Mouse (Mus musculus) liver, postnatal 0 days (tissue): ENCODE results near the gene Vdac1. TPM values are rescaled to one million over a fixed set of nuclear protein-coding genes. Genes with fewer than 3 reads are reported as not detected.

Experiments used
- ATAC-seq: fragments of 200-750 bp; cut with Nextera tagmentation; 2 replicates; pipeline ENCODE4 v1.8.0; 2017; ENCODE audit warnings: mild to moderate bottlenecking, moderate library complexity
- DNase-seq: peaks from one replicate; pipeline ENCODE4 v3.0.0-alpha.2; 2016
- H3K27ac ChIP-seq: fragments of 300-500 bp; sonication (generic); 2 replicates; pipeline ENCODE4 v1.5.1; 2014; ENCODE audit warnings: antibody characterized with exemption, moderate library complexity, mild to moderate bottlenecking, low read depth
- H3K27me3 ChIP-seq: fragments of 300-500 bp; sonication (generic); 2 replicates; pipeline ENCODE4 v1.6.1; 2014; ENCODE audit warnings: low read length, control low read depth, mixed read lengths; ENCODE audit not compliant: insufficient read depth
- H3K36me3 ChIP-seq: fragments of 300-500 bp; sonication (generic); replicated peaks from 2 replicates; pipeline ENCODE4 v1.6.1; 2014; ENCODE audit warnings: mild to moderate bottlenecking, control low read depth, low read length, moderate library complexity, mixed read lengths; ENCODE audit not compliant: insufficient read depth
- H3K4me1 ChIP-seq: fragments of 300-500 bp; sonication (generic); 2 replicates; pipeline ENCODE4 v1.6.1; 2014; ENCODE audit warnings: antibody characterized with exemption, mild to moderate bottlenecking, control low read depth; ENCODE audit not compliant: insufficient read depth
- H3K4me2 ChIP-seq: fragments of 300-500 bp; sonication (generic); 2 replicates; pipeline ENCODE4 v1.6.1; 2014; ENCODE audit warnings: low read depth, mild to moderate bottlenecking, low read length, moderate library complexity, mixed read lengths
- H3K4me3 ChIP-seq: fragments of 300-500 bp; sonication (generic); 2 replicates; pipeline ENCODE4 v1.5.1; 2014; ENCODE audit warnings: low read depth, low read length
- H3K9ac ChIP-seq: fragments of 300-500 bp; sonication (generic); replicated peaks from 2 replicates; pipeline ENCODE4 v1.6.1; 2014; ENCODE audit warnings: mild to moderate bottlenecking, moderate library complexity
- H3K9me3 ChIP-seq: fragments of 300-500 bp; sonication (generic); 2 replicates; pipeline ENCODE4 v1.6.1; 2016; ENCODE audit warnings: mild to moderate bottlenecking, control low read depth, low read length, mixed read lengths
- CTCF ChIP-seq: sonication (generic); IDR thresholded peaks from 2 replicates; pipeline ENCODE4 v1.5.1; 2016; ENCODE audit warnings: antibody characterized with exemption, low read depth
- EP300 ChIP-seq: IDR thresholded peaks from 2 replicates; pipeline ENCODE4 v1.6.1; 2016; ENCODE audit warnings: antibody characterized with exemption, low read depth, mild to moderate bottlenecking
- WGBS: fragments of 180-500 bp; shearing (Covaris S2); extraction: QIAGEN DNeasy Blood & Tissue Kit; methylation state at CpG from one replicate; pipeline ENCODE4 v1.1.7; 2014; ENCODE audit not compliant: insufficient replicate concordance; 5-methylcytosine and 5-hydroxymethylcytosine counted together
- polyA plus RNA-seq: library from polyadenylated mRNA; unstranded; fragments of >200 nt; fragmentation: Nextera tagmentation; extraction: Ambion mirVana; gene quantifications from 2 replicates; pipeline ENCODE4 v1.2.1, GENCODE M21; 2015

Gene Vdac1
- polyA plus RNA-seq, 1 experiment from 2014 or later: 101 TPM

- no peak overlapping the region for H3K4me2 ChIP-seq
- no peaks in the 10 kb centered on the region for H3K4me1 ChIP-seq
- H3K27me3 ChIP-seq: no peaks in the 10 kb centered on the region
- no peak for DNase-seq
- no peaks in the 10 kb centered on the region for H3K9me3 ChIP-seq
- no peak overlapping the region for H3K9ac ChIP-seq
- no peak overlapping the region for H3K4me3 ChIP-seq
- H3K36me3 ChIP-seq: no peaks in the 10 kb centered on the region
- 70% methylated on average over 5 of the region's 5 CpGs for WGBS
- no peak overlapping the region for H3K27ac ChIP-seq
- ATAC-seq: no peak
- TF ChIP-seq CTCF: no peak
- no peak for TF ChIP-seq EP300
Measured at GRCm38 (mm10) chr11:52432148-52432547, 71.5 kb downstream of the Vdac1 start.

GRCm38 (mm10) chr11:52433076-52433796 is 72.6 kb downstream of the Vdac1 start:
- H3K4me1 ChIP-seq: no peaks in the 10 kb centered on the region
- 76% methylated on average over 8 of the region's 8 CpGs for WGBS
- no peaks in the 10 kb centered on the region for H3K36me3 ChIP-seq
- no peak overlapping the region for H3K4me3 ChIP-seq
- DNase-seq: no peak
- no peak overlapping the region for H3K27ac ChIP-seq
- H3K9ac ChIP-seq: no peak overlapping the region
- ATAC-seq: no peak
- no peak overlapping the region for H3K4me2 ChIP-seq
- no peak for TF ChIP-seq EP300
- TF ChIP-seq CTCF: no peak
- H3K9me3 ChIP-seq: no peaks in the 10 kb centered on the region
- H3K27me3 ChIP-seq: 0 out of 2 replicates have a peak, but pooled peaks cover 2% of the 10 kb centered on the region

GRCm38 (mm10) chr11:52433797-52434195 is 73.1 kb downstream of the Vdac1 start:
- Histone ChIP-seq H3K36me3 (no peaks in the 10 kb centered on the region), H3K4me1 (no peaks in the 10 kb centered on the region), H3K4me3 (no peak overlapping the region), H3K4me2 (no peak overlapping the region), H3K27ac (no peak overlapping the region), H3K9me3 (no peaks in the 10 kb centered on the region), H3K27me3 (0 out of 2 replicates have a peak, but pooled peaks cover 2% of the 10 kb centered on the region), H3K9ac (no peak overlapping the region)
- DNase-seq (no peak), ATAC-seq (no peak)
- TF ChIP-seq EP300: no peak
- no peak for TF ChIP-seq CTCF
- WGBS: 62% methylated on average over 2 of the region's 2 CpGs

- Histone ChIP-seq H3K27ac (no peak overlapping the region), H3K4me1 (no peaks in the 10 kb centered on the region), H3K4me3 (no peak overlapping the region), H3K36me3 (no peaks in the 10 kb centered on the region), H3K9me3 (no peaks in the 10 kb centered on the region), H3K27me3 (0 out of 2 replicates have a peak, but pooled peaks cover 2% of the 10 kb centered on the region), H3K9ac (no peak overlapping the region), H3K4me2 (no peak overlapping the region)
- ATAC-seq (no peak), DNase-seq (no peak)
- TF ChIP-seq CTCF (no peak), EP300 (no peak)
- 72% methylated on average over 5 of the region's 5 CpGs for WGBS
Measured at GRCm38 (mm10) chr11:52435466-52435865, 74.8 kb downstream of the Vdac1 start.

- H3K27me3 ChIP-seq: 0 out of 2 replicates have a peak, but pooled peaks cover 2% of the 10 kb centered on the region
- no peak overlapping the region for H3K9ac ChIP-seq
- no peaks in the 10 kb centered on the region for H3K36me3 ChIP-seq
- H3K27ac ChIP-seq: no peak overlapping the region
- ATAC-seq: no peak
- H3K4me3 ChIP-seq: no peak overlapping the region
- no peak overlapping the region for H3K4me2 ChIP-seq
- no peaks in the 10 kb centered on the region for H3K4me1 ChIP-seq
- DNase-seq: peak; percentile 18
- TF ChIP-seq CTCF (no peak), EP300 (no peak)
- 27% methylated on average over 10 of the region's 10 CpGs for WGBS
- H3K9me3 ChIP-seq: no peaks in the 10 kb centered on the region
Measured at GRCm38 (mm10) chr11:52437123-52437522, 76.5 kb downstream of the Vdac1 start.

Other genes starting within 250 kb of the Vdac1 start
- not detected in 2 replicates for gene Olfr1373, start 215.3 kb upstream of the Vdac1 start, polyA plus RNA-seq
- gene Olfr1371, start 146.9 kb upstream of the Vdac1 start, polyA plus RNA-seq: not detected in 2 replicates
- 289 and 296 TPM in 2 replicates for gene Skp1a, start 128.9 kb upstream of the Vdac1 start, polyA plus RNA-seq
- gene Tcf7, start 77.8 kb upstream of the Vdac1 start, polyA plus RNA-seq: 1.4 and 1.5 TPM in 2 replicates
- 82.4 and 88.9 TPM in 2 replicates for gene 9530068E07Rik, start 35.6 kb downstream of the Vdac1 start, polyA plus RNA-seq